Mouse (Mus musculus) stomach, postnatal 0 days (tissue): ENCODE results near the gene Osbpl11.

Experiments used
- CTCF ChIP-seq: IDR thresholded peaks from 2 replicates; pipeline ENCODE4 v1.5.1; 2016; ENCODE audit warnings: antibody characterized with exemption, low read depth, mild to moderate bottlenecking, moderate library complexity
- EP300 ChIP-seq: optimal IDR thresholded peaks from 2 replicates; pipeline ENCODE3; 2016; ENCODE audit warnings: antibody characterized with exemption

DNA sequence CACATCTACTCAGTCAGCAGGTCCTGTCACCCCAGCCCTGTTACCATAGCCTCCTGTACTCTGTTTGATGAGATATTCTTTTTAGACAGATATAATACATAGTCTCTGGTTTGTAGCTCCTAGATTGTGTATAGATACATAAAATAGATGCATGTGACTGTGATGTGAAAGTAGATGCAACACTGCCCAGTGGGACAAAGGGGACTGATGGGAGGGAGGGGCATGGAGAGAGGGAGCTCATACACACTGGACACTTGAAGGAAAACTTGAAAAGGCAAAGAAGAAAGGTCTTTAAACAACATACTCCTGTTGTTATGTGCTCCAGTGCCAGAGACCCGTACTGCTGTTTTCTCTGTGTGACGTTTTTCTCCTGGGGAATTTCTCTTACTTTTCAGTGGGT, 7.4 kb downstream of the Osbpl11 start:
- TF ChIP-seq CTCF (no peak), EP300 (no peak)
